Mouse (Mus musculus): ENCODE data around the gene Trim46.

DNA sequence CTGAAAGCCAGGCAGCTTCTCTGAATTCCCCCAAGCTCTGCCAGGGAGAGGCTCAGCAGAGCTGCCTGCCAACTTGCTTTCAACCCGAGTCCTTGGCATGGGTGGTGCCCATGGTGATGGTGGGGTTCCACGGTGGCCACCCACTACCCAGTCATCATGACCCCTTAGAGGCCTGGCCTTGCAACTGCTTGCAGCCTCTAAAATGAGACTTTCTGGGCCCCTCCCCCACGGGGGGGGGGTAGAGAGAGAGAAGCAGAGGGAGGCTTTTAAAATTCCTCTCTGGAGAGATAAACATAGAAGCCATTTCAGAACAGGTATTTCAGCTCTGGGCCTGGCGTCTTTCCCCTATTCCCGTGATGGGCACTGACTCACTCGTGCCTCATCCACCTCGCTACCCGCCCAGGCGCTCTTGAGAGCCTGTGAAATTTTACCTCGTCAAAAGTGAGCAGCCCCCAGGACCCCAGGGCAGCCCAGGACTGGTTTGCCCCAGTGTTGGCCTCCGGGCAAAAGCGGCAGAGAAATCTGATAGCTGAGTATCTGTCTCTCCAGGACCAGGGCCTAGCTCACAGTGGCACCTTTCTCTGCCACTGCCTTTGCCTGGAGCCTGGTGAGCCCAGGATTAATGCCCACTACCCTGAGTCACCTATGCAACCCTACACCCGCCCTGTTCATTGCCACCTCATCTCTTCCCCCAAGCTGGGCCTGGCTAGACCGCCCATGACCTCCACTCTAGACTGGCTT, 31.3 kb upstream of the Trim46 start:
- no peak for TF ChIP-seq CTCF (IDR thresholded peaks at IDR 0.05; ENCODE audit: low read depth)
- TF ChIP-seq EP300 (optimal IDR thresholded peaks at IDR 0.05), result no peak

Measured in stomach, postnatal 0 days (tissue).